Mouse (Mus musculus) heart, postnatal 25 days (tissue): ENCODE data around the gene Wdr41. TPM values are rescaled to one million over a fixed set of nuclear protein-coding genes. Genes with fewer than 3 reads are reported as not detected.
A peak's percentile ranks its signal among the peaks of the same experiment; 100 is the strongest.

ENCODE experiments used
- DNase-seq: peaks from one replicate; pipeline ENCODE4 v3.0.0; 2022; ENCODE audit warnings: low spot score
- intact Hi-C: fragments of 180-260 bp; cut with DNase I; formaldehyde crosslinking; loops from one replicate; pipeline ENCODE4 v1.15.1; 2025
- total RNA-seq, 2 experiments: library from RNA; stranded (reverse); gene quantifications; 2 replicates each; pipeline ENCODE4 v1.2.3; 2021

The Wdr41 gene
- 10 to 100 TPM; 14.6 to 16.7 TPM for total RNA-seq

- DNase-seq = peak; percentile 79
- intact Hi-C loops = no loop called here
Measured at GRCm38 (mm10) chr13:94976219-94977186, at the start of gene Wdr41. Wdr41 (plus strand) TSS chr13:94976344.

GRCm38 (mm10) chr13:94928086-94928485, 48.1 kb upstream of the Wdr41 start:
- no peak for DNase-seq
- intact Hi-C loops = no loop called here

GRCm38 (mm10) chr13:94938418-94938817, 37.7 kb upstream of the Wdr41 start:
- intact Hi-C loops = no loop called here

GRCm38 (mm10) chr13:94940104-94940503, 36.0 kb upstream of the Wdr41 start:
- intact Hi-C loops = loop anchor here (5.0 kb wide), 3 partner anchors 378 to 558 kb away; no protein-coding TSS in a partner anchor
- DNase-seq = no peak

More at GRCm38 (mm10) chr13:94938418-94938817, 37.7 kb upstream of the Wdr41 start:
- no peak for DNase-seq

- intact Hi-C loops = loop anchor here (5.0 kb wide), 3 partner anchors 379 to 559 kb away; no protein-coding TSS in a partner anchor
- no peak for DNase-seq
Measured at GRCm38 (mm10) chr13:94941230-94941629, 34.9 kb upstream of the Wdr41 start.

GRCm38 (mm10) chr13:94955941-94956340, 20.2 kb upstream of the Wdr41 start:
- intact Hi-C loops = no loop called here
- DNase-seq = no peak

GRCm38 (mm10) chr13:94957965-94958364, 18.2 kb upstream of the Wdr41 start:
- DNase-seq = no peak
- intact Hi-C loops = no loop called here

- intact Hi-C loops = no loop called here
- no peak for DNase-seq
Measured at GRCm38 (mm10) chr13:94969992-94970553, 6.1 kb upstream of the Wdr41 start.

- no peak for DNase-seq
- intact Hi-C loops = no loop called here
Measured at GRCm38 (mm10) chr13:94975828-94976218, 321 bp upstream of the Wdr41 start.

GRCm38 (mm10) chr13:94979081-94979480, 2.9 kb downstream of the Wdr41 start:
- no peak for DNase-seq
- intact Hi-C loops = no loop called here

- intact Hi-C loops = no loop called here
- DNase-seq = no peak
Measured at GRCm38 (mm10) chr13:94990516-94990915, 14.4 kb downstream of the Wdr41 start.

- DNase-seq = no peak
- intact Hi-C loops = no loop called here
Measured at GRCm38 (mm10) chr13:95007281-95007680, 31.1 kb downstream of the Wdr41 start.

GRCm38 (mm10) chr13:95009261-95009660, 33.1 kb downstream of the Wdr41 start:
- no peak for DNase-seq
- intact Hi-C loops = no loop called here

GRCm38 (mm10) chr13:95011546-95012257, 35.6 kb downstream of the Wdr41 start:
- intact Hi-C loops = no loop called here
- DNase-seq = no peak

- intact Hi-C loops = no loop called here
- DNase-seq = no peak
Measured at GRCm38 (mm10) chr13:95017278-95017677, 41.1 kb downstream of the Wdr41 start.

GRCm38 (mm10) chr13:95017916-95018315, 41.8 kb downstream of the Wdr41 start:
- intact Hi-C loops = loop anchor here (1.0 to 2.0 kb wide), 2 partner anchors 271 to 328 kb away; no protein-coding TSS in a partner anchor
- DNase-seq = no peak

- no peak for DNase-seq
- intact Hi-C loops = loop anchor here (2.0 kb wide), 1 partner anchor 269 kb away; no protein-coding TSS in a partner anchor
Measured at GRCm38 (mm10) chr13:95019345-95019744, 43.2 kb downstream of the Wdr41 start.

GRCm38 (mm10) chr13:95020216-95020615, 44.1 kb downstream of the Wdr41 start:
- intact Hi-C loops = no loop called here
- DNase-seq = no peak

GRCm38 (mm10) chr13:95030828-95031227, 54.7 kb downstream of the Wdr41 start:
- DNase-seq = no peak
- intact Hi-C loops = no loop called here

GRCm38 (mm10) chr13:95032127-95032831, 56.1 kb downstream of the Wdr41 start:
- no peak for DNase-seq
- intact Hi-C loops = no loop called here
